17 mouse cellular contexts compared by ENCODE assay signal in genomic region chr9:55329401-55329800, GRCm38 (mm10).
DNase-seq lines count a peak whose midpoint lies in the region; ATAC-seq lines count a peak whose summit lies in the region.
"Had no signal": no experiment of that assay in that cellular context is flagged by ENCODE, and none has a peak within 500 bp of the region (broad histone marks: within the 10 kb centered on the region; RNA-seq: fewer than 3 reads in every experiment).

No protein-coding gene starts in this region.

- ATAC-seq in cerebellum, adult (ENCODE audit: insufficient number of reproducible peaks, low FRiP score, low TSS enrichment): no peak
- ATAC-seq: activated CD4-positive, CD25-positive, alpha-beta regulatory T cell, adult 4 months; CD4-positive, CD25-positive, alpha-beta regulatory T cell, adult 4 months; forebrain, embryonic 14.5 days; forebrain, embryonic 16.5 days; Patski had no signal

- DNase-seq in cerebellum, adult 18-20 months: peak; percentile 38 to 47
- DNase-seq in cerebellum, adult 11 months: no peak
- peak; percentile 48 for DNase-seq in cerebellum, adult 8-10 months
- DNase-seq in cerebellum, adult 9-11 months: peak; percentile 62
- no peak for DNase-seq in cerebellum, postnatal 14 days
- DNase-seq: adrenal gland, adult 8-10 months; adrenal gland, postnatal 14 days; adrenal gland, postnatal 36 days; B cell, adult 2 months; embryo, embryonic 11 days; gastrocnemius, adult 2 months had no signal

Comparison
In these comparisons a context has a peak if more than half of its experiments do, and no peak if none do; other contexts are left out.
1. DNase-seq: peak in cerebellum, adult 18-20 months (2 of 2), cerebellum, adult 8-10 months (single experiment) and cerebellum, adult 9-11 months (single experiment); none in cerebellum, adult 11 months (single experiment) and cerebellum, postnatal 14 days (0 of 2).